Mouse (Mus musculus) spleen, postnatal 10 days (tissue): ENCODE measurements at regions not wholly inside any gene's neighbourhood (a gene's known extent, or its start where the extent isn't known, plus 50 kb on each side); places are given as distances from the start of the nearest gene placed in this dataset.

ENCODE experiments used
- DNase-seq, 2 experiments: peaks; one replicate each; pipeline ENCODE4 v3.0.0; 2021 to 2022; ENCODE audit warnings: low spot score in 2 of 2

DNA sequence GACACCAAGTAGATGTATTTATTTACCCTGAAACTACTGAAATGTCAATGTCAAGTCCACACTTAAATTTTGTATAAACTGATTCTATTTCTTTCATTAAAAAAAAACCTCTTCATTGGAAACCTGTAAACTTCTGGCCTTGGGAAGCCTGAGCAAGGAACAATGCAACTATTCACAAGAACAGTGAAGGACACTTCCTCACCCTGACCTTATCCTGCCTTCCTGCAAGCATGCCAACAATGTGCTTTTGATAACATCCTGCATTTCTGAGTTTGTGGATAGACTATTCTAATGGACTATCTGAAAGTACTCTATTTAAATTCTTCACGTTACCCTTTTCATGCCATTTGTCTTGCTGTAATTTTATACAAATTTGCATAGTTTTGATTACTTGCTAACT lies 53.1 kb upstream of the Nabp1 start:
- DNase-seq: no peak

DNA sequence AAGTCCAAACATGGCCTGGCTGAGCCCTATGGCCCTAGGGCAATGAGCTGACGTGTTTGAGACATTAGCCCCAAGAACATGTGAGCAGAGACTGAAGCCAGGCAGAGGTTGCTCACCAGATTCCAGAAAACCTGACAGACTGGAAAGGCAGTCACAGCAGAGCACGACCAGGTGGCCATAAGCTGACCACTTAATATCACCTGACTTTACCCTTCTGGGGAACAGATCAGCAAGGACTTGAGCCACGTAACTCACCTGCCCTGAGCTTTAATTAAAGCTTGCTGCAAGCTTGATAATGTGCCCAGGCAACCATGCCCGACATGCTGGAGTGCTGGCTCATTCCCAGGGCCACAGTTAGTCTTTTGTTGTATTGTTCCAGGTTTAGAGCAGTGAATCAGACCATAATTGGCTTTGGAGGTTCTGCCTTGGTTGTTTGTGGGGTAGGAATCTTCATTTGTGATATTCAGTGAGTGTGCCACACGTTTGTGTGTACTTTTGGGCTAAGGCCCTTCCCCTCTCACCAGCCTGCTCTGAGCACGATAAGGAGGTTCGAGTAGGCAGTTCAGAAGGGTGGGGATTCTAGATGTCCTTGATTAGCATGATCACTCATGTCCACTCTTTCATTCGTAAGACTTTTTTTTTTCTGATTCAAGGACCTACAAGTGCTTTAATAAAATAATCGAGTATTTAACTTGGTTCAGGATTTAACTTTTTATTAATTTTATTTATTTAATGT lies 52.1 kb upstream of the Nabp1 start:
- no peak for DNase-seq

- no peak for DNase-seq
Observed at GRCm38 (mm10) chr1:51529653-51530052, 51.4 kb upstream of the Nabp1 start.

- DNase-seq: no peak
Observed at GRCm38 (mm10) chr1:51528671-51529070, 50.4 kb upstream of the Nabp1 start.
